Mouse (Mus musculus) stomach, embryonic 16.5 days (tissue): ENCODE data around the gene C1rl. TPM values are rescaled to one million over a fixed set of nuclear protein-coding genes. Genes with fewer than 3 reads are reported as not detected.

ENCODE experiments used
- ATAC-seq: fragments of 200-750 bp; cut with Nextera tagmentation; 2 replicates; pipeline ENCODE4 v1.8.0; 2017; ENCODE audit warnings: moderate number of reproducible peaks, moderate TSS enrichment; ENCODE audit not compliant: insufficient read depth, low FRiP score
- H3K27ac ChIP-seq: fragments of 300-500 bp; sonication (generic); 2 replicates; pipeline ENCODE4 v1.5.1; 2014; ENCODE audit warnings: low read length
- H3K27me3 ChIP-seq: fragments of 300-500 bp; sonication (generic); 2 replicates; pipeline ENCODE4 v1.6.1; 2014; ENCODE audit warnings: low read length, control low read depth, mixed read lengths; ENCODE audit not compliant: control insufficient read depth, insufficient read depth
- H3K36me3 ChIP-seq: fragments of 300-500 bp; sonication (generic); 2 replicates; pipeline ENCODE4 v1.6.1; 2014; ENCODE audit warnings: low read length; ENCODE audit not compliant: control insufficient read depth, insufficient read depth
- H3K4me1 ChIP-seq: fragments of 300-500 bp; sonication (generic); 2 replicates; pipeline ENCODE4 v1.6.1; 2014; ENCODE audit warnings: low read length, control low read depth, mixed read lengths; ENCODE audit not compliant: control insufficient read depth, insufficient read depth
- H3K4me2 ChIP-seq: fragments of 300-500 bp; sonication (generic); 2 replicates; pipeline ENCODE4 v1.6.1; 2014; ENCODE audit warnings: low read depth, low read length, mixed read lengths
- H3K4me3 ChIP-seq: fragments of 300-500 bp; sonication (generic); replicated peaks from 2 replicates; pipeline ENCODE4 v1.5.1; 2014; ENCODE audit warnings: mild to moderate bottlenecking, low read length
- H3K9ac ChIP-seq: fragments of 300-500 bp; sonication (generic); 2 replicates; pipeline ENCODE4 v1.6.1; 2014; ENCODE audit warnings: low read length
- H3K9me3 ChIP-seq: fragments of 300-500 bp; sonication (generic); replicated peaks from 2 replicates; pipeline ENCODE4 v1.6.1; 2016; ENCODE audit warnings: low read length, control low read depth; ENCODE audit not compliant: control insufficient read depth
- WGBS: fragments of 180-500 bp; shearing (Covaris S2); extraction: QIAGEN DNeasy Blood & Tissue Kit; methylation state at CpG from one replicate; pipeline ENCODE4 v1.1.7; 2014; 5-methylcytosine and 5-hydroxymethylcytosine counted together
- polyA plus RNA-seq: library from polyadenylated mRNA; unstranded; fragments of >200 nt; fragmentation: Nextera tagmentation; extraction: Ambion mirVana; gene quantifications from 2 replicates; pipeline ENCODE4 v1.2.1, GENCODE M21; 2015

Gene C1rl
- polyA plus RNA-seq, 1 experiment from 2014 or later = 1.7 TPM

DNA sequence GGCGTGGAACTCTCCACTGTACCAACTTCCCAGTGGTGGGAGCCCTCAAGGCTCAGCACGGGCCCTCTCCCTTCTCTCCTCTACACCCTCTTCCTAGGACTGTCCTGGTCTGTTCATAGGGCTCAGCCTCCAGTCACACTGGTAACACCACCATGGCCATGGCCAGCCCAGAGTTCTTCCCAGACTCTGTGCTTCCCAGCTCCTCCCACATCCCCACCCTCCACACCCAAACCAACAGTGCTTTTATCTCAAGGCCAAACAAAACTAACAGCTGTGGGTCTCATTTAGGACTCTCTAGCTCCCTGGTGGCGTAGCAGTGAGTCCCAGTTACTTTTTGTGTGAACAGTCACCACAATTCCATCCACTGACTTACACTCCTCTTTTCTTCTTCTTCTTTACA is 40.9 kb upstream of the C1rl start:
- peak; percentile 45; the same call in 1 of the 2 replicates for ATAC-seq
- Histone ChIP-seq H3K4me3 (no peak overlapping the region), H3K36me3 (no peaks in the 10 kb centered on the region), H3K9ac (no peak overlapping the region), H3K27me3 (no peaks in the 10 kb centered on the region), H3K27ac (no peak overlapping the region), H3K9me3 (no peaks in the 10 kb centered on the region), H3K4me2 (no peak overlapping the region), H3K4me1 (no peaks in the 10 kb centered on the region)
- 45% methylated on average over 3 of the region's 3 CpGs for WGBS

DNA sequence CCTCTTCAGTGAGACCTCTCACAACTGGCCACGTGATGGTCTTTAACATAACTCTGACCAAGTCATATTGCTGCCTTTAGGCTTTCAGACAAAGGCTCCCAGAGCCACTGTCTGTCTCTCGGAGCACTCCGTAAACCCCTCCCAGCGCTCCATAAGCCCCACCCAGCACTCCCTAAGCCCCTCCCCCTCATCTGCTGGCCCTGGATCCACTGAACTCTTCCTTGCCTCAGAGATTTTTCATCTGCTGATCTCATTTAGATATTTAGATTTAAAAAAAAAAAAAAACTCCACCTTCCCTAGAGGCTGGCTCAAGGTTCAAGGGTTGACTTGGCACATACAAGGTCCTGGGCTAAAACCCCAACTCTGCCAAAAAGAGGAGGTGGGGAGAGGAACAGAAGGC is 39.2 kb upstream of the C1rl start:
- H3K4me1 ChIP-seq = no peaks in the 10 kb centered on the region
- WGBS = 53% methylated on average over 4 of the region's 4 CpGs
- H3K9ac ChIP-seq = no peak overlapping the region
- H3K27ac ChIP-seq = no peak overlapping the region
- no peak for ATAC-seq
- no peaks in the 10 kb centered on the region for H3K27me3 ChIP-seq
- H3K9me3 ChIP-seq = no peaks in the 10 kb centered on the region
- H3K4me3 ChIP-seq = no peak overlapping the region
- H3K36me3 ChIP-seq = no peaks in the 10 kb centered on the region
- H3K4me2 ChIP-seq = no peak overlapping the region

DNA sequence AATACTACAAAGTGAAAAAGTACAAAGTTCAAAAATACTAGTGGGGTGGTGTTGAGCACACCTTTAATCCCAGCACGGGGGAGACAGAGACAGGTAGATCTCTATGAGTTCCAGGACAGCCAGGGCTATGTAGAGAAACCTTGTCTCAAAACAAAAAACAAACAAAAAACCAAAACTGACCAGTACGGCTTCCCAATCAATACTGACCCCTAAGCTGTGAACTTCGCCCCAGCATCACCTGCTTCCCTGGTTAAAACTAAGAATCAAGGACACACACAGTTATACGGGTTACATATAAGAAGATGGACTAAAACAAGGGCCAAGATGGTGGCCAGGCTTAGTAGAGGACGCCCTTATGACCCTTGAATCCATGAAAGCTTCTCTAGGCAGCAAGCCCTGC is 36.7 kb upstream of the C1rl start:
- H3K27ac ChIP-seq = no peak overlapping the region
- no peaks in the 10 kb centered on the region for H3K36me3 ChIP-seq
- WGBS = 84% methylated on average over 5 of the region's 5 CpGs
- H3K9me3 ChIP-seq = no peaks in the 10 kb centered on the region
- H3K9ac ChIP-seq = no peak overlapping the region
- H3K27me3 ChIP-seq = no peaks in the 10 kb centered on the region
- no peak overlapping the region for H3K4me3 ChIP-seq
- ATAC-seq = no peak
- no peaks in the 10 kb centered on the region for H3K4me1 ChIP-seq
- no peak overlapping the region for H3K4me2 ChIP-seq

DNA sequence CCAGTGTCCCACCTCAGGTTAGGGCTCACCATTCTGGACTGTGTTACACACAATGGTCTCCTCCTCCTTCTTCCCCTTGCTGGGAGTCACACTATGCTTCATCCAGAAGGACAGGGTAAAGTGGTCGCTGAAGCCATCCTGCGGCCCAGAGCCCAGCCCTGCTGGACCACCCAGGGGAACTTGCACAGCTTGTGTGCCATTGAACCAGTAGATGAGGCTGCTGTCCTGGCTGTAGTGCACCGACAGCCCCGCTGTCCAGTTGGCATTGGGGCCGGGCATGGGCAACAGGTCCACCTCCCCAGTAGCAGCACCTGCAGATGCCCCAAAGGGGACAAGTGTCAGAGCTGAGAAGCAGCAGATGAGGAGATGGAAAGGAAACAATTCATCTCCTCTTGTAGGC is 35.1 kb upstream of the C1rl start:
- no peak overlapping the region for H3K27ac ChIP-seq
- H3K4me3 ChIP-seq = no peak overlapping the region
- no peak overlapping the region for H3K9ac ChIP-seq
- H3K4me1 ChIP-seq = no peaks in the 10 kb centered on the region
- H3K4me2 ChIP-seq = no peak overlapping the region
- WGBS = 85% methylated on average over 5 of the region's 5 CpGs
- 0 out of 2 replicates have a peak, but pooled peaks have one; percentile 46 for ATAC-seq
- H3K36me3 ChIP-seq = no peaks in the 10 kb centered on the region
- no peaks in the 10 kb centered on the region for H3K27me3 ChIP-seq
- H3K9me3 ChIP-seq = no peaks in the 10 kb centered on the region

DNA sequence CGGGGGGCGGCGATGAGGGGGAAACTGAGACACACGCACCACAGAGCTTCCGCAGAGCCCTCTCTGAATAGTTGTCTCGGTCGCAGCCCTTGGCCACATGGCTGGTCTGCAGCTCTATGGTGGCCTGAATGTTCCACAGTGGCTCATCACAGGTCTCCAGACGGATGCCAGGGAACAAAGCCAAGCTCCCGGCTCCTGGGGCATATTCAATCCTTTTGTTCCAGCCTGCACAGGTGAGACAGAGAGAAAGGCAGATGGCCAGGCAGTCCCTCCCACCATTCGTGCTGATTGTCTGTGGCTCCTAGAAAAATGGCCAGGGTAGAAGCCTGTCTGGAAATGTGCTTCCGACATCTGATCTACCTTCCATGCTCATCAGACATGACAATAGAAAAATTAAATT is 34.4 kb upstream of the C1rl start:
- no peak overlapping the region for H3K9ac ChIP-seq
- H3K4me1 ChIP-seq = no peaks in the 10 kb centered on the region
- no peaks in the 10 kb centered on the region for H3K27me3 ChIP-seq
- H3K4me3 ChIP-seq = no peak overlapping the region
- no peak overlapping the region for H3K27ac ChIP-seq
- 84% methylated on average over 11 of the region's 11 CpGs for WGBS
- H3K4me2 ChIP-seq = no peak overlapping the region
- ATAC-seq = no peak
- no peaks in the 10 kb centered on the region for H3K36me3 ChIP-seq
- no peaks in the 10 kb centered on the region for H3K9me3 ChIP-seq

DNA sequence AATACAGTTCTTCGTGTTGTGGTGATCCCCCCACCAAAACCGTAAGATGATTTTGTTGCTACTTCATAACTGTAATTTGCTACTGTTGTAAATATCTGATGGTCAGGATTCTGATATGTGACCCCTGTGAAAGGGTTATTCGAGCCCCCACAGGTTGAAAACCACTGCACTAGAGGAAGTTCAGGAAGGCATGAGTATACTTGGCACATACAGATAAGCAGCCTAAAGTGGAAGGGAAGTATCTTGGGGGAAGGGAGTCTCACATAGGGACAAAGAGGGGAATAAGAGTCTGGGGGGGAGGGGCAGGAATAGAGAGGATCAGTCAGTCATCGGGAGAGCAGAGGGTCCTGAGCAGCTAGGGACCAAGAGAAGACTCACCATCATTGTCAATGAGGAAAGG is 33.5 kb upstream of the C1rl start:
- no peak overlapping the region for H3K4me3 ChIP-seq
- no peaks in the 10 kb centered on the region for H3K27me3 ChIP-seq
- H3K4me1 ChIP-seq = no peaks in the 10 kb centered on the region
- H3K27ac ChIP-seq = no peak overlapping the region
- no peak for ATAC-seq
- no peaks in the 10 kb centered on the region for H3K36me3 ChIP-seq
- no peak overlapping the region for H3K9ac ChIP-seq
- H3K9me3 ChIP-seq = no peaks in the 10 kb centered on the region
- H3K4me2 ChIP-seq = no peak overlapping the region
- WGBS = 76% methylated on average over 4 of the region's 4 CpGs

DNA sequence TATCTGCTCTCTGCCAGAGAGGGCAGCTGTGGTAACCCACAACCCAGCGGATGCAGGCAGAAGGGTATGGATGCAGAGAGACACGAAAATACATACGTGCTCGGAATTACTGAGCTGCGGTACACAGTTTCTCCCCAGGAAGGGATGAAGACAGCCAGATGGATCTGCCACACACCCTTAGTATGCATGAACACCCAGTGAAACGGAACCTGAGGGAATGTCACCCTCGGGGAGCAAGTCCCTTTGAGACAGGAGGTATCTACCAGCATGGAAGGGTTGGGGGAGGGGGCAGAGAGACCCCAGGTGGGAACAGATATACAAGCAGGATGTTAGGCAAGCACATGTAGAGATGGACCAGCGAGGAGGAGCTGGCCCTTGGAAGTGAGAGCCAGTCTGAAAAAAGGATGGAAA is 29.0 kb upstream of the C1rl start:
- peaks cover 6% of the 10 kb centered on the region; the same call in 1 of the 2 replicates for H3K4me1 ChIP-seq
- H3K9ac ChIP-seq = no peak overlapping the region
- H3K27ac ChIP-seq = no peak overlapping the region
- H3K36me3 ChIP-seq = no peaks in the 10 kb centered on the region
- peak; percentile 19; the same call in 1 of the 2 replicates for ATAC-seq
- H3K4me2 ChIP-seq = peak overlapping the region; percentile 84
- H3K27me3 ChIP-seq = no peaks in the 10 kb centered on the region
- WGBS = 29% methylated on average over 8 of the region's 8 CpGs
- peak overlapping the region; percentile 51 for H3K4me3 ChIP-seq
- no peaks in the 10 kb centered on the region for H3K9me3 ChIP-seq

DNA sequence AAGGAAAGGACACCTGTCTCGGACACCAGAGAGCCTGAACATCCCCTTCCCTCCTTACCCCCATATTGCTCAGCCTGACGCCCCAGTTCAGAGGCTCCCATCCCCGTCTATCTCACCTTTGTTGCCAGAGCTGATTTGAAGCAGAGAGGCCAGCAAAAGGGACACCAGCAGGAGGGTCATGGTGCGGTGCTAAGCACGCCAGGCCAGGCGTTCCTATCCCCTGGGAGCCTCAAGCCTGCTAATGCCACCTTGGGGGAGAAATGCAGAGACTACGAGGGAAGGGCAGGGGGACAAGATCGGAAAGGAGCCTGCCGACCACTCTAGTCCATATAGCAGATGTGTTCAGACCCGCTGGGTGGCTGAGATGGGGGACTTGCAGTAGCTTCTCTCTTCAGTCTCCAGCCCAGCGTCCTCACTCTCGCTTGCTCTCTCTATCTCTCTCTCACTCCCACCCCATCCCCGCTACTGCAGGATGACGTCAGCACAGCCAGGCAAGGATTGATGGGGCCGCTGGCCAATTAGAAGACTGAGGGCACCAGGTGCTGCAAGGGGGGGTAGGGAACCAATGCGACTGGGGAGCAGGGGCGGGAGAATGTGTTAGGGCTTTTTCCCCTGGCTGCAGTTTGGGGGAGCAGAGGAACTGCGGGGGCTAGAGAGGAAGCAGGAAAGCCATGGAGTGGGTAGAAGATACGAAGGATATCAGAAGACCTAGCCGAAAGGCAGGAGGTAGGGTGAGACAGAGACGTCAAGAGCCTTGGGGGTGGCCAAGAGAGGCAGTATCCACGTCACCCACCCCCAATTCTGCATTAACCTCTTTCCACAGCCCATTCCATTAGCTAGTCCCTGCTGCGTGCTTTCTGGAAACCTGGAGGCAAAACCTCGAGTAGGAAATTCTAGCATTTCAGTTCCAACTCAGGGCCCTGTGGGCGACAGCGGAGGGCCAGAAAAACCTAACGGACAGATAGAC is 28.3 kb upstream of the C1rl start, which contains the start of gene Clstn3:
TSS of gene Clstn3 (minus strand) at position 490 of the 967 bp plus-strand sequence.
- 6% methylated on average over 27 of the region's 27 CpGs for WGBS

DNA sequence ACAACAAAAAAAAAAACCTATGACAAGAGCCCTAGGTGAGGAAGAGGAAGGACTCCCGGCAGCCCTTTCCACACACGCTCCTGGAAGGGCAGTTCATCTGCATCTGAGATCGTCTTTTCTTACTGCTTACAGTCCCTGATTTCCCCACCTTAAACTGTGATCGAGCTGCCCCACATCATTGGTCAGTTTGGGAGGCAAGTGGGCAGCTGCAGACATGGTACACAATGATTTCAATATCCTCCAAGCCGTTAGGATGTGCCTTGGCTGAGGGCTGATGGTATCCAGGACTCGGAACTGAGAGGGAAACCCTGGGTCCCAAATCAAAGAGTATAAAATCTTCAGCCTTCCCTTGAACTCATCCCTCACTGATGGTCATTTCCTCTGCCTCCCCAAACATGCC is 27.6 kb upstream of the C1rl start:
- Histone ChIP-seq H3K4me2 (peak overlapping the region; percentile 84), H3K9me3 (no peaks in the 10 kb centered on the region), H3K27ac (no peak overlapping the region), H3K4me1 (peaks cover 6% of the 10 kb centered on the region; the same call in 1 of the 2 replicates), H3K36me3 (no peaks in the 10 kb centered on the region), H3K9ac (peak overlapping the region; percentile 66; the same call in 1 of the 2 replicates), H3K27me3 (no peaks in the 10 kb centered on the region), H3K4me3 (peak overlapping the region; percentile 51)
- WGBS = 46% methylated on average over 6 of the region's 6 CpGs
- ATAC-seq = no peak

More for the DNA sequence above, 28.3 kb upstream of the C1rl start, which contains the start of gene Clstn3:
- Histone ChIP-seq H3K27ac (no peak within 1 kb of the TSS), H3K4me2 (peak within 1 kb of the TSS; percentile 84), H3K36me3 (no peaks in the 10 kb centered on the region), H3K4me3 (peak within 1 kb of the TSS; percentile 51), H3K27me3 (no peaks in the 10 kb centered on the region), H3K9ac (peak within 1 kb of the TSS; percentile 66), H3K4me1 (peaks cover 6% of the 10 kb centered on the region; the same call in 1 of the 2 replicates), H3K9me3 (no peaks in the 10 kb centered on the region)
- peak; percentile 92 for ATAC-seq
